Mouse (Mus musculus) myocyte (in vitro differentiated cells): ENCODE results near the gene Man2a1.

Experiments
- MAX ChIP-seq: IDR thresholded peaks from one replicate; pipeline ENCODE4 v1.6.1; 2011; ENCODE audit warnings: low read depth, mild to moderate bottlenecking, control low read depth
- MYOD1 ChIP-seq, 3 experiments: IDR thresholded peaks; one replicate each; pipeline ENCODE4 v1.6.1; 2011; ENCODE audit warnings: control low read depth in 2 of 3, low read depth in 2 of 3, mild to moderate bottlenecking in 2 of 3, moderate library complexity in 1 of 3; ENCODE audit not compliant: insufficient read length in 2 of 3, control insufficient read depth in 1 of 3
- POLR2A ChIP-seq: IDR thresholded peaks from one replicate; pipeline ENCODE4 v1.6.1; 2011; ENCODE audit warnings: low read depth, mild to moderate bottlenecking, control low read depth, moderate library complexity; ENCODE audit not compliant: insufficient read length
- TCF3 ChIP-seq: IDR thresholded peaks from one replicate; pipeline ENCODE4 v1.6.1; 2011; ENCODE audit warnings: low read depth, control low read depth; ENCODE audit not compliant: insufficient read length

- TF ChIP-seq POLR2A (no peak), TCF3 (no peak), MAX (no peak), MYOD1 (IDR thresholded peaks at IDR 0.05; ENCODE audit: control insufficient read depth in 1 of 3, insufficient read length in 2 of 3, low read depth in 2 of 3) (no peak)
These were observed 191.5 kb downstream of the Man2a1 start for GRCm38 (mm10) chr17:64792076-64792475.
